Mouse (Mus musculus): ENCODE data around the gene Ddi2.
A peak's percentile ranks its signal among the peaks of the same experiment; 100 is the strongest.

Gene Ddi2

DNA sequence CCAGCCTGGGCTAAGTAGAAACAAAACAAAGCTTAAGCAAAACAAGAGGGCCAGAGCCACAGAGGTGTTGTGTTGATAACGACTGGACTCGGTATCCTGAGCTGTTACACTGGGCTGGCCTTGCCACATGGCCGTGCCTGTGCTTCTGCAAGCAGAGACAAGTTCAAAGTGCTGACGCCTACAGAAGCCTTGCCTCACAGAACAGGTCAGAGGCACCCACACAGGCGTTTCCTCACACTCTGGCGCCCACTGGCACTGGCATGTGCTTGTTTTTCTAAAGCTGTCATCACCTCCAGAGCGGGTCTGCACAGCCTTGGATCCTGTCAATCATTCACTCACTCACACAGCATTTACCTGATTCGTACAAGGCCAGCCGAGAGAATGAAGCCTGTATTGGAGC, 18.6 kb upstream of the Ddi2 start:
- DNase-seq (ENCODE audit: low spot score), result no peak

DNA sequence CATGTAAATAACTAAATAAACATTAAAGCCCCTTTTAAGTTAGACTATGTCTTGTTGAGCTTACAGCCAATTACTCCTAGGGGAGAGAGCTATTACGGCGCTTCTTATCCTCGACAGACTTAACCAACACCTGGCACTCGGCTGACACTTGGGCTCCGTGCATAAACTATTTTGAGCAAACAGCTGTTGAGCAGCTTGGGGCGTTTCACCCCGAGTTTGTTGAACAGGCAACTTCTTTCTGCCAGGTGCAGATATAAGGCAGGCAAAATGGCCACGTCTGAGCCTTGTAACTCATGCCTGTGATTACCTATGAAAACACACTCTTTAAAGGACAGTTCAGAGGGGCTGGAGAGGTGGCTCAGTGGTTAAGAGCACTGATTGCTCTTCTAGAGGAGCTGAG, 14.8 kb upstream of the Ddi2 start:
- DNase-seq (ENCODE audit: low spot score), result no peak

DNA sequence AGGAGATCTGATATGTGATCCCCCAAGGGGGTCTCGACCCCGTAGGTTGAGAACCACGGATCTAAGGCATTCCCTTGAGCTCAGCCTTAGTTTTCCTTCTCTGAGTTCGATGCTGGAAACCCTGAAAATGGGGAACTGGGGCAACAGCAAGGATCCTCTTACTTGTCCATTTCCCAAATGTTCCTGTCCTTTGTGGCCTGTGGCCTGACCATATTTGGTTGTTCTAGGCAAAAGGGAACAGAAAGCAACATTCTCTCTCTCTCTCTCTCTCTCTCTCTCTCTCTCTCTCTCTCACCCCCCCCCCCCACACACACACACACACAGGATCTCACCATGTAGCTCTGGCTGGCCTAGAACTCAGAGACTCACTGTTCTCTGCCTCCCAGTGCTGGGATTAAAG, 13.6 kb upstream of the Ddi2 start:
- no peak for DNase-seq (ENCODE audit: low spot score)

DNA sequence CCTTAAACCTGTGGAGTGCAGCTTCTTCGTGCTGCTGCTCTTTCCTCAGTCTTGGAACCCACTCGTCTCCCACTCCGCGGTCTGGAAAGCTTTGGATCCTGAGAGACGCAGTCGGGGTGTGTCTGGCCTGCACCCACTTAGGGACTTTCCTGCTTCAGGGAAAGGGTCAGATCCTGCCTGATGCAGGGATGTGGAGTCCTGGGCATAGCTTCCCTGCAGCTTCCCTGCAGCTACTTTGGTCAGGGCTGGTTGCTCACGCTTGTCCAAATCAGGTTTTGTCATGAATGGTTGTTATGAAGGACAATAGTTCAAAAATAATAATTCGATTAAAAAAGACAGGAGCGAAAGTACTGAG, 12.0 kb upstream of the Ddi2 start:
- DNase-seq (ENCODE audit: low spot score), result no peak

DNA sequence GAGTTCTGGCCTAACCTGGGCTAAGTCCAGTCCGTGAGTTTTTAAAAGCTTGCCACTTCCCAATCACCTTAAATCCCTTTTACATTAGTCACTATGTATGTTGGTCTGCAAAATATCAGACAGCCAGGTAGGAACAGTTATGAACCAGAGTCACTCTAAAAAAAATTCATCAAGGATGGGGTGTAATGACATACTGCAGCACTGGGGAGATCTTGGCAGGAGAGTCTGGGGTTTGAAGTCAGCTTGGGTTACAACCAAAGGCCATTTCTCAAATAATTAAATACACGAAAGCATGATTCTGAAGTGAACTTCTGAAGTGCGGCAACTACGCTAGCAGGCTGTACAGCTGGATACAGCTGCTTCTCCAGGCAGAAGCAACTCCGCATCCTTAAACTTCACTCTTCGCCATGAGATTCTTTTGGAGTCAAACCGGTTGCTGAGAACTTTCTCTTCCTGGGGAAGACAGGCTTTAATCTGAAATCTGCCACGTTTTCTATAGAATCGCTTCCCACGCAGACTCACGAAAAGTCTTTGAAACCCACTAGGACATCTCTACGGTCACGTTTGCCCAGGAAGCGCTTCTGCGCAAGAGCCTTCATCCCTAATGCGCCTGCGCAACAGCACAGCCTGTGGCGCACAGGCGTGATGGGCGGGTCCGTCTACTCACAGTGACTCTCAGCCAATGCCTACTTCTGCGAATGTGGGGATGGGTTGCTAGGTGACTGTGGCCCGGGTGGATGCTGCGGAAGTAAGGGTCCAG, 11.4 kb upstream of the Ddi2 start:
- peak; percentile 88 for DNase-seq (ENCODE audit: low spot score)

DNA sequence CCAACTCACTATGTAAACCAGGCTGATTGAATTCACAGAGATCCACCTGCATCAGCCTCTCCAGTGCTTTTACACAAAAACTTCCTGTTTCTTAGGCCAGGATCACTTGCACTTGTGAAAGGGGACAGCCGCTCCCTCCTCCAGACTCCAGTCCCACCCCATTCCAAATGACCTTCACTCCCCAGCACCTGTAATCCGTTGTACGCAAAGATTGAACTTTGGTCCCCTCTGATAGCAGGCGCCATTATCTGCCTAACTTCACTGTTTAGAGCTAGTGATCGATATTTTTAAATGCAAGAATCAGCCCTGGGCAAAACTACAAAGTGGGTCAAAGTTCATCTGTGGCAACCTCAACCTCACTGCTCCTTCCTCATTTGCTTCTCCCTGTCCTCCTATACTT, 8.5 kb upstream of the Ddi2 start:
- DNase-seq (ENCODE audit: low spot score), result no peak

DNA sequence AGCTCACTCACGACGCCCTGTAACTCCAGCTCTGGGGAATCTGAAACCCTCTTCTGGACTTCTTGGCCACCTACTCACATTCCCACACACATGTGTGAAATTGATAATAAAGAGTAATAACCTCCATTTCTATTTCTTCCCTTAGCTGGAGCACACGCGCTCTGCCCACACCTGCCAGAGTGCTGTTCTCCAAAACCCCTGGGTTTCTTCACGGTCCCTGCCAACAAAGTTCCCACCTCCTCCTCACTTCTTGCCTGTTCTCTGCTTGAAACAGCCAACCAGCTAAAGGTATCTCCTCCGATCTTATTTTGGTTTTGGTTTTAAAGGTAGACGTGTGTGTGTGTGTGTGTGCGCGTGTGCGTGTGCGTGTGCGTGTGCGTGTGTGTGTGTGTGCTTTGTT, 7.2 kb upstream of the Ddi2 start:
- no peak for DNase-seq (ENCODE audit: low spot score)

DNA sequence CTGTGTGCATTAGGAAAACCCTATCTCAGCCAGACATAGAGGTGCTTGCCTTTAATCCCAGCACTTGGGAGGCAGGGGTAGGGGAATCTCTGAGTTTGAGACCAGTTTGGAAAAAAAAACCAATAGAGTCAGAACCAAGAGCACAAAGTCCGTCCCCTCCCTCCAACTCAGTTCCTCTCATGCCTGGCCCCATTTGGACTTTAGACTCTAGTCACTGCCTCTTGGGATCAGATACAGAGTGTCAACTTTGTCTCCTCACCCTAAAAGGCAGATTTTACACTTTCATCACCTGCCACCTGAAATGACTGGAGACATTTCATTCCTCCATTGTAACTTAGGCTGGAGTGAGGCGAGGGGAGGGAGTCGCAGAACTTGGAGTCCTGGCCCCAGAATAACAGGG, 6.0 kb upstream of the Ddi2 start:
- DNase-seq (ENCODE audit: low spot score), result no peak

DNA sequence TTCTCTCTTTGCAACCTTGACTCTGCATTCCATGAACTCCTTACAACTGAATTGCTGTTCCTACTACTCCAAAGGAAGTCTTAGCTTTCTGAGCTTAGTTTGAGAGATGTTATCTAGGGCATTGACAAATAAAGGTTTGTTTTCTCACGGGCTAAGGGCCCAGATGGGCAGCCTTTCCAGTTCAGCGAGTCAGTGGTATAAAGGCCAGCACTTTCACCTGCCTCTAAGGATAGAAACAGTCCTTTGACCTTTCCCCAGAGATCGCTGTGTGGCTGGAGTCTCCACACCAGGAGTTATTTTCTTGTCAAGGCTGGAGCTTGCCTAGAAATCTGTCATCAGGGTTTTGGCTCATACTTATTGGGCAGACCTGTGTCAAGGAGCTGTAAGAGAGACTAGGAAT, 2.5 kb upstream of the Ddi2 start:
- DNase-seq (ENCODE audit: low spot score), result no peak

DNA sequence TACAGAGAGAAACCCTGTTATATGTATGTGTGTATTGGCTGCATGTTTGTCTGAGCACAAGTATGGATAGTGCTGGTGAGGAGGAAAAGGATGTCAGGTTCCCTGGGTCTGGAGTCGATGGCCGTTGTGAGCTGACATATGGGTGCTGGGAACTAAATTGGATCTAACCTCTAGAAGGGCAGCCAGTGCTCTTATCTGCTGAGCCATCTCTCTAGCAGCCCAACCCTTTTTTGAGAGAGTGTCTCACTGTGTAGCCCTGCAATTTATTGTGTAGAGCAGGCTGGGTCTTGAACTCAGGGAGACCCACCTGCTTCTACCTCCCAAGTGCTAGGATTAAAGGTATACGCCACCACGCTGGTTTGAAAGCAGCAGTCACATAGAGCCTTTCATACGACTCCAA, 2.1 kb upstream of the Ddi2 start:
- no peak for DNase-seq (ENCODE audit: low spot score)

DNA sequence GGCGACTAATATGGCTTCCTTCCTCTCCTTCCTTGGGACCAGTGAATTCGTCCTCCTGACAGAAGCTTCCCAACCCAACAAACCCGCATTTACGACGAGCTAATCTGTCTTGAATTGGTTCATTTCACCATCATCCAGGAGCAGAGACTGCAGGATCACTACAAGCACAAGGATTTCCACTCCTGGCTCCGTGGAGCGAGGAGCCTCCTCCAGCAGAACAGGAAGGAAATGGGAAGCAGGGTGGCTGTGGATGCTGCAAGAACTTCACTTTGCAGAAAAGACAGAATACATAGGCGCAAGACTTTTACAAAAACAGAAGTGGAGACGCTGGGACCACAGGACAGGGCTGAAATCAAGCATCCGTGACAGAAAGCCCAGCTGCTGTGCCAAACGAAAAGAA, 1.4 kb upstream of the Ddi2 start:
- DNase-seq (ENCODE audit: low spot score), result no peak

DNA sequence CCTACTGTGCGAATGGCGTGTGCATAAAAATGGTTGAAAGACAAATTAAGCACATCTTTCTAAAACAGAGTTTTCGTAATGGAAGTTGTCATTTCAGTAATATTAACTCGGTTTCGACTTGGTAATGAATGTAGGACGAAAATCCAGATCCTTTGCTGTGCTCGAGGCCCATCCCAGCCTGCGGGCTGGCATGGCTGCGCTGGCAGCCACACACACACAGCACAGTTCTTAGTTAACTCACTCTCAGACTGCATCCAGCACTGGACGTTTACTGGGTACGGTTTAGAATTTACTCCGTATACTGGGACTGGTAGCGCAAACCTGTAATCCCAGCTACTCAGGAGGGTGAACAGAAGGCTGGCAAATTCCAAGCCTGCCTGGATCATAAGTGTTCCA, 452 bp upstream of the Ddi2 start:
- DNase-seq (ENCODE audit: low spot score), result no peak

DNA sequence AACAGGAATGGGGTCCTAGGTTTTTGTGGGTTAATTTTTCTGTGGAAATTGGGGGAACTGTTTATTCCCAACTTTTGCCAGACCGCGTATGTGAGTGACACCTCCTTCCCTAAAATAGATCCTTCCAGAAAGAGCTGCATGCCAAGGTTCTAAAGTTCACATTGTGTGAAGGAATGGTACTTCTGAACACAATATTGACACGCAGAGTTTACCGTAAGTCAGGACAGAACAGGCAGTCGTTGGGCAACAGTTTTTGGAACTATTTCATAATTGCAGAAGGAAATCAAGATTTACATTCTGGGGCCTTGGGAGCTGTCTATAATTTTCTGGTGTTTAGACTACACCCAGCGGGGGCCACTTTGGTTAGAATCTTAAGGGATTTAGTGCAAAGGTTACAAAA, 1.3 kb downstream of the Ddi2 start:
- no peak for DNase-seq (ENCODE audit: low spot score)

DNA sequence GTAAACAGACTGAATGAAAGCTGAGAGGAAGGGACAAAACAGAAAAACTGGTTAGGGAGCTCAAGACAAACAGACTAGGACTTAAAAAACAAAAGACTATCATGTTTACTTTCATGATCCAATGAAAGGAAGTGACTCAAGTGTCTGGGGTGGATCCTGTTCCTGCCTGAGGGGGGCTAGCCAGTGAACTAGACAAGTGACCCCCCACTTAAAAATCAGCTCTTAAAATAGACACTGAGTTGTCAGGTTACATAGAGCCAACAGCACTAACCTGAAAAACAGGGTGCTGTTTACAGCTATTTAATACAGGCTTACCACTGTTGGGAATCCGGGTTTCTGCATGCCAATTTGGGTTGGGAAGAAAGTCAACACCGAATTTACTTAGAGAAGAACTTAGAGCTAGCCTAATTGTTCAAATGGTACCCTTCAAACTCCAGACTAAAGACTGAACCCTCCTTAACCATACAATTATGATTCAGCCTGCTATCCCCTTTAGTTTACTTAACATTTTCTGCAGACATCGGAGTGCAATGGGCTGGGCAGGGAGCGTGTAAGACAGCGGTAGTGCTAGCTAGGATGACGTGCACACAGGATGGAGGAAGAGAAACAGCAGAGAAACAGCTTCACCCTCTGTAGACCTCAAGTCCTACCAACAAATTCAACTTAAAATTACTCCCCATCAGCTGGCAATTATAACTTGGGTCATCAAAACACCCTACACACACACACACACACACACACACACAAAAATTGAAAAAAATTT, 2.3 kb downstream of the Ddi2 start:
- DNase-seq (ENCODE audit: low spot score), result no peak

DNA sequence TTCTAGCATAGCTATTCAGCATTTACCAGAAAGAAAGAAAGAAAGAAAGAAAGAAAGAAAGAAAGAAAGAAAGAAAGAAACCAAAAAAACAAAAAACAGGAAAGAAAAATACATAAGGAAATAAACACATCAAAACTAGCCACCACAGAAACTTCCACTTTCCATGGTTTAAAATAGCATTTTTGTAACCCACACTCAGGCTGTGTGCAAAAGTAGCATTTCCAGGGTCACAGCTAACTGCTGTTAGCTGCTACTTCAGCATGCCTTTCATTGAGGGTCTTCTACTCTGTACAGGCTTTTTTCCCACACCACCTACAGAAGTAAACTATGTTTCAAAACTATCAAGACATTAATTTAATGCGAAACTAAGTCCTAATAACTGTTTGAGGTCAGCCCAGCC, 3.9 kb downstream of the Ddi2 start:
- DNase-seq (ENCODE audit: low spot score), result no peak

DNA sequence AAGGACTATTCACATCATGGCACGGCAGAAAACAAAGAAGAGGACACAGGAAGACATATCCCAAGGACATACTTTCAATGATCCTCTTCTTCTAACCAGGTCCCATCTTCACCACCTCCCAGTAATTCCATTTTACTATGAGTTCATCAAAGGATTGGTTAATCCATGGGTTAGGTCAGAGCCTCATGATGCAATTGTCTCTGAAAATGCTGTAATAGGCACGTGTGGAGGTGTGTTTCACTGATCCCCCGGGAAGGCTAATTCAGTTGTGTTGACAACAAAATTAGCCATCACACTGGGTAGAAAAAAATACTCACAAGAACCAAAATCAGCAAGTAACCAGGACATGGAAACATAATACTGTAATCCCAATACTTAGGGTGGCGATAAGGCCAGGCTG, 5.6 kb downstream of the Ddi2 start:
- DNase-seq (ENCODE audit: low spot score), result no peak

DNA sequence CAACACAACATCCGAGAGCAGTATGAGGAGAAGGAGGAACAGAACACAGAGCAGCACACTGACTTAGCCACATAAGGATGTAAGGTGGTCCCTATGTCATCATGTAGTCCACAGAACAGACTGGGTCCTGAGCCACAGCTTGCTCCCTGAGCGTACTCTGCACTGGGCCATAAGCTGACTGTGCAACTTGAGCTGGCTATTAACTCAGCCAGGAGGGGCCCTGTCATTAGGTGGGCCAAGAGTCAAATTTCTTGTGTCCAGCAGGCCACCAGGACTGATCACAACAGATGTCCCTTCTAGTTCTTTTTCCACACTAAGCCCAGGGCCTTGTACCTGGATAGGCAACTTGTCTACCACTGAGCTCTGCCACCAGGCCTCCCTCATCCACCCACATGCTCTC, 8.2 kb downstream of the Ddi2 start:
- no peak for DNase-seq (ENCODE audit: low spot score)

DNA sequence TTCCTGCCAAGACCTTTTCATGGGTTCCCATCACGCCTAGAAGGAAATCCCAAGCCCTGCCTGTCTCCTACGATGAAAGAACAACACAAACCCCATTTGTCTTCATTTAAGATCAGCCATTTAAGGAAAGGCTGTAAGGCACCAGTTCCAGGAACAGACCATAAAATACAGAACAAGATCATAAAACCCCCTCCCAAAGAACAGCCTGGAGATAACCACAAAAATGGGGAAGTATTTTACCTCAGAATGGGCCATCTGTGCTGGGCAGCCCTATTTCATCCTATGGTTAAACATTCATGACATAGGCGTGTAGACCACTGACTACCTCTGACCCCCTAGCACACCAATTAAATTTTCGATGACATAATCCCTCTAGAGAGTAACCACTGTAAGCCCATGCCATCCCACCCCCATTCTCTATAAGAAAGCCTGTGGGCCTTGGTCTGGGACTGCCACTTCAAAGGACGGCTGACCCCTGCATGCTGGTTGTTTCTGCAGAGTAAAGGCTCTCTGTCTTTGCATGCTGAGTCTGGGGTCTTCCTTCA, 9.5 kb downstream of the Ddi2 start:
- no peak for DNase-seq (ENCODE audit: low spot score)

DNA sequence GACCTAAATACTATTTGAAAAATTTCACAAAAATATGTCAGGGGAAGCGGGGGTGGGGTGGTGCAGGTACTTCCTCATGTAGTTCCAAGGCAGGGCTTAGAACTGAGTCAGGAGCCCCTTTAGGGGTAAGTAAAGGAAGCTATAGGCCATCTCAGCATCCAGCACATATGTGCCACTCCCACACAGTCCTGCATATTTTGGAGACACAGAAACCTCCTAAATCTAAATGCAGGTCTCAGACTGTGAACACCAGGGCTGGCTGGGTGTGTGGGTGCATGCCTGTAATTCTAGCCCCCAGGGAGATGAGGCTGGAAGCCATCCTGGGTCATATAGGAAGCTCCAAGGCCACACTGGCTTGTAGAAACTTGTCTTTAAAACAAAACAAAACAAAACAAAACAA, 12.0 kb downstream of the Ddi2 start:
- no peak for DNase-seq (ENCODE audit: low spot score)

DNA sequence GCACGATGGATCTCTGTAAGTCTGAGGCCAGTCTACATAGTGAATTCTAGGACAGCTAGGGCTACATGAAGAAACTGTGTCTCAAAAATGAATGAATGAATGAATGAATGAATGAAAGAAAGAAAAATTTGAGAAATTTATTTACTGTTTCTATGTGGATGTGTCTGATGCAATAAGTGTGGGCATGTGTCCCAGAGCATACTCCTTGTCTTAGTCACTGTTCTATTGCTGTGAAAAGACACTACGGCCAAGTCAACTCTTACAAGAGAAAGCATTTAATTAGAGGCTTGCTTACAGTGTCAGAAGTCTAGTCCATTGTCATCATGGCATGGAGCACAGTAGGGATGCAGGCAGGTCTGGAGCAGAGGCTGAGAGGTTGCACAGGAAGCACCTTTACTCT, 14.2 kb downstream of the Ddi2 start:
- DNase-seq (ENCODE audit: low spot score), result no peak

DNA sequence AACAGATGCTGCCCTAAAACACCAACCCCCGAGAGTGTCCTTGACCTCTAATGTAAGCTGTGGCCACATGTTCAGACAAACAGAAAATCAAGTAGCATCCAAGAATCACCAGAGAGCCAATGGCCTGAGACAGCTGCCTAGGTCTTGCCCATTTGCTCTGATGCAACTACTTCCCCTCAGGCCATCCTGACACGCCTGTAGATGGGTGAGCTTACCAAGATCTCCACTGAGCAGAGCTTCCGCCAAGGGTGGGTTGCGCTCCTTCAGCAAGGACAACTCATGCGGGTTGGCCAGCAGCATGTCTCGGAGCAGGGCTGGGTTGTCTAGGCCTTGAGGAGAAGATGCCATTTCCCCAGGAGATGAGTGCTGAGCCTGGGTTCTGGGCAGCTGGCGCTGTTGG, 15.2 kb downstream of the Ddi2 start:
- no peak for DNase-seq (ENCODE audit: low spot score)

DNA sequence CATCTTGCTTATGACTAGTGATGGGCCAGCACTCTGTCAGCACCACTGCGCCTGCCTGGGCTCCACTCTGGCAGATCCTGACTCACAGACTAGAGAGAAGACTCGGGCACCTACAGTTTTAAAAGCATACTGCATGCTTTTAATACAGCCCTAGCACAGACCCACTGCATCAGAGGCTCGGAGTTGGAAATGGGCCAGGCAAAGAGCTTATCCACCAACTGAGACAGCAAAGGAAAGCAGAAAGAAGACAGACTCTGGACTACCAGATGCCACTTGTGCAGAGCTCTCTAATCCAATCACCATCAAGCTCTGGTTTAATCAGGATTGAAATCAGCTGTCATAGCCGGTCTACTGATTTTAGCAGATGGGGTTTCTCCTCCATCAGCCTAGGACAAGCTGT, 17.9 kb downstream of the Ddi2 start:
- no peak for DNase-seq (ENCODE audit: low spot score)

DNA sequence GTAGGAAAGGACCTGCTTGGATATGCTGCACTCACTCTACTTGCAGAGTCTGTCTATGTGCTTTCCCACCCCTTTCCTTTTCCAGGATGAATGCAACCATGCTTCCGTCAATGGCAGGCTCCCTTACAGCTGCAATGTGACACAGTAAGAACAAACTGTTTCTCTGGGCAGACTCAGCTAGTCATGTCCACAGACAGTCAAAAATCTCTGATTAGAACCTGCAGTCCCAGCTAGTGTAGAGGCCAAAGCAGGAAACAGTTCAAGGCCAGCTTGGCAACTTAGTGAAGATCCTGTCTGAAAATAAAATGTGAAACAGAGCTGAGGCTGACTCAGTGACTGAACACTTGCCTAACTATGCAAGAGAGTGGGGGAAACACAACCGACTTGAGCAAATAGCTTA, 18.6 kb downstream of the Ddi2 start:
- DNase-seq (ENCODE audit: low spot score), result no peak

DNA sequence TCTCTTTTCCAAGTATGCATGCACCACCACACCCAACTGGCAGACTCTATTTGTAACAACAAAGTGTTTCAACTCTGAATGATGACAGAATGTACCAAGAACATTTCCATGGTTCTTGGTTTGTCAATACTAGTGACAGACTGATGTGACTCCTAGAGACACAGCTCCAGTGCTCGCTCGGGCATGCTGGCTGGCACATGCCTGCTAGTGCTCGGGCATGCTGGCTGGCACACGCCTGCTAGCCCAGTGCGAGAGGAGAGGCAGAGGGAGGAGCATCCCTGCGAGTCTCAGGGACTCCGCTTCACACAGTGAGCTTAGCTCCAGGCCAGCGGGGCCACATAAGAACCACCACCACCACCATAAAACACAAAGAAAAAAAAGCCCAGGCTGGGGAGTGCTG, 28.5 kb downstream of the Ddi2 start:
- no peak for DNase-seq (ENCODE audit: low spot score)

Data from ovary, adult 18-20 months (tissue).